Mouse (Mus musculus) activated CD4-positive, CD25-positive, alpha-beta regulatory T cell, adult 4 months (primary cell): Measurements from ENCODE around the gene Hmgb2. TPM values are rescaled to one million over a fixed set of nuclear protein-coding genes. Genes with fewer than 3 reads are reported as not detected.
A peak's percentile ranks its signal among the peaks of the same experiment; 100 is the strongest.
"Not testable (repeated sequence)": the region's sequence is repeated elsewhere in the genome, so short reads cannot be mapped to it uniquely, and the experiment has no call there.

Experiments used
- ATAC-seq: one replicate; pipeline ENCODE4 v1.8.0; 2017
- polyA plus RNA-seq, 2 experiments: library from polyadenylated mRNA; unstranded; fragments of 100-300 nt; shearing (Covaris generic); gene quantifications; one replicate each; pipeline ENCODE4 v1.2.1; 2017

Hmgb2 gene
- 100 to 1,000 TPM; 481 to 544 TPM for polyA plus RNA-seq

- ATAC-seq, result peak; percentile 95
Observed at GRCm38 (mm10) chr8:57511316-57512118, at the start of gene Hmgb2. Gene Hmgb2, plus strand, starts transcription at chr8:57511907.

DNA sequence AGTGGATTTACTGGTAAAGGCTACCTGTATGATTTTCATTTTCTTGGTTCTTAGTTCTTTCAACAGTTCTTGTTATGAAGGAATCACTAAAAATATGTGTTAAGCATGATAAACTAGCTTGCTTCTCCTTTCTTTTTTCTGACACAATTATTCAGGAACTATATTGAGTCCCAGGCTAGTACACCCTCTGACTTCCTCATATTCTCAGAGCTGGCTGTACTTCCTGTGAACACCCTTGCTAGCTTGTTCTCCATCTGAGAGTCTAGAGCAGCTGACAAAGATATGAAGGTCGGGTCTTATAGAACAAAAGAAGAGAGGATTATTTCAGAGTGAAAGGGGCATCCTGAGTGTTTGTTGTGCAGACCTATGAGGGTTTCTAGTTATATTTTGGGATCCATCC lies 48.9 kb upstream of the Hmgb2 start:
- ATAC-seq, result no peak

DNA sequence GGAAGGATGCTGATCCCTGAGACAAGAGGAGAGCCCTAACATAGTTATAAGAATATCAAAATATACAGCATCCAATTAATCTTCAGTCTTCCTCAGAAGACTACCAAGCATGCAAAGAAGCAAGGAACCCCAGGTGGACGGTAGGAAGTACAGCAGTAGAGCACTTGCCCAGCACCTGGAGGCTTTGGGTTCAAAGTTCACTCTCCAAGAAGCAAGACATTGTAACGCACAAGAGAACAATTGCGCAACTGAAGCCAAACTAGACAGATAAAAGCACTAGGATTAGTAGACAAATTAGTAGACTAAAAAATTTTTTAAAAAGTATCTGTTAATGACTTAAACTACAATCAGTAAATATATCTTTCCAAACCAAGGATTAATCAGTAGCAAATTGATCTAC lies 48.0 kb upstream of the Hmgb2 start:
- no peak for ATAC-seq

- no peak for ATAC-seq
Observed at GRCm38 (mm10) chr8:57468624-57469023, 43.1 kb upstream of the Hmgb2 start.

DNA sequence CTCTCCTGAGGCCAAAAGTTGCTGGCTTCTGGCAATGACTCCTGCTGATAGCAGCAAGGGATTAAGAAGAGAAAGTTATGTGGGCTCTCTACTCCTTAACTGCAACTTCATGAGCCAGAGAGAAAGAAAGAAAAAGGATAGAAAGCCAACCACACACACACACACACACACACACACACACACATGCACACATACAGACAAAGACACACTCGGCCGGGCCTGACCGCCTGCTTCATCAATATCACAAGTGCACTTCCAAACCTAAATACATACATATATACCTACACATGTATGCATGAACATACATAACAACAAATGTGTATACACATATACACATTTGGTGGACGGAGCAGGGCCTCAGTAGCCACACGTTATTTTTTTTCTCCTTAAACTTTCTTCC lies 40.8 kb upstream of the Hmgb2 start:
- no peak for ATAC-seq

GRCm38 (mm10) chr8:57473751-57474150 lies 38.0 kb upstream of the Hmgb2 start:
- no peak for ATAC-seq

GRCm38 (mm10) chr8:57478406-57478805 lies 33.3 kb upstream of the Hmgb2 start:
- ATAC-seq, result no peak

GRCm38 (mm10) chr8:57479700-57480099 lies 32.0 kb upstream of the Hmgb2 start:
- no peak for ATAC-seq

DNA sequence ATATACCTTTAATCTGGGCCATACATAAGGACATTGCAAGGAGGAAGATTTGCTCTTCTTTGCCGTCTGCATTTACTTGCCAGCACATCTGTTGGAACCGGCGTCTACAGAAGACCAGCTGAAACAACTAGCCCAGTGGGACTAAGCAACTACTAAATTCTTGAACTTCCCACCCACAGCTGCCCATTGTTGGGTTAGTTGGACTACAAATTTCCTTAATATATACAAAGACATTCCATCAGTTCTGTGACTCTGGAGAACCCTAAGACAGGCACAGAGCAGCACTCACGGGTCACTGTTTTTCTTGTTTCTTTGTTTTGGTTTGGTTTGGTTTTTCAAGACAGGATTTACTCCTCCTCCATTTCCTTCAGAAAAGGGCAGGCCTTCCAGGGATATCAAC lies 31.1 kb upstream of the Hmgb2 start:
- ATAC-seq, result no peak

DNA sequence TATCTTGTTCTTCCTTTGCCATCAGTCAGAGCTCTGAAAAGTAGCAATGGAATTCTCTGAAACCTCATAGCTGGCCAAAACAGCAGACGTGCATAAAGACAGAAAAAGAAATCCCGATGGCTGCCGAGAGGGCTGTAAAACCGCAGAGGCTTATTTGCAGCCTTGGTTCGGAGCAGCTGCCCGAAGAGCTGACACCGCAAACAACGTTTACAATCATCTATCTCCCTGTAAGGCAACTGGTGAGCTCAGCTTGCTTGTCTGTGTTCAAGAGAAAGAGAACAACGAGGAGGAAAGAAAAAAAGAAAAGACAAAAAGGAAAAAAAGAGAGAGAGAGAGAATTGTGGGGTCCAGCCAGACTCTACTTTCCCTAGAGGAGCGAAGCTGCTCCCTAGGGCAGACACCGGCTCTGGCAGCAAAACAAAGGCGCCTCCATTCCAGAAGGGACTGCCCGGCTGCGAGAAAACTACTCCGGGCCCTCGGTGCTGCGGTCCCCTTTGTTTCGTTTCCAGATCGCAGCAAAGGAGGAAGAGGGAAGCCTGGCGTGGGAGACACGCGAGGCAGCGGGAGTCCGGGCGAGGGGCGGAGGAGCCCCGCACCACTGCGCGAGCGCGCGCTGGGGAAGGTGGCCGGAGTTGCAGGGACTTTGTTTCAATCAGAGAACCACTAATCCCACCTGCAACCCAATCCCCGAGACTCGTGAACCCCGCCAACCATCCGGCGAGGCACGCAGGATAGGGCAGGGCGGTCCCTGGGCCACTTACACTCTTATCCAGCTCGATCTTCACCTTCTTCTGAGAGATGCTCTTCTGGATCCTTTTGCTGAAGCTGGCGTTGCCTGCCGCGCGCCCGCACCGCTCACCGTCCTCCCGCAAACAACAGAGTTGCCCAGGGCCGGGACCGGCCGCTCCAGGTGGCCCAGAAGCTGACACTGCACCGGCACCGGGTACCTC lies 24.9 kb upstream of the Hmgb2 start:
- peak; percentile 15 for ATAC-seq

DNA sequence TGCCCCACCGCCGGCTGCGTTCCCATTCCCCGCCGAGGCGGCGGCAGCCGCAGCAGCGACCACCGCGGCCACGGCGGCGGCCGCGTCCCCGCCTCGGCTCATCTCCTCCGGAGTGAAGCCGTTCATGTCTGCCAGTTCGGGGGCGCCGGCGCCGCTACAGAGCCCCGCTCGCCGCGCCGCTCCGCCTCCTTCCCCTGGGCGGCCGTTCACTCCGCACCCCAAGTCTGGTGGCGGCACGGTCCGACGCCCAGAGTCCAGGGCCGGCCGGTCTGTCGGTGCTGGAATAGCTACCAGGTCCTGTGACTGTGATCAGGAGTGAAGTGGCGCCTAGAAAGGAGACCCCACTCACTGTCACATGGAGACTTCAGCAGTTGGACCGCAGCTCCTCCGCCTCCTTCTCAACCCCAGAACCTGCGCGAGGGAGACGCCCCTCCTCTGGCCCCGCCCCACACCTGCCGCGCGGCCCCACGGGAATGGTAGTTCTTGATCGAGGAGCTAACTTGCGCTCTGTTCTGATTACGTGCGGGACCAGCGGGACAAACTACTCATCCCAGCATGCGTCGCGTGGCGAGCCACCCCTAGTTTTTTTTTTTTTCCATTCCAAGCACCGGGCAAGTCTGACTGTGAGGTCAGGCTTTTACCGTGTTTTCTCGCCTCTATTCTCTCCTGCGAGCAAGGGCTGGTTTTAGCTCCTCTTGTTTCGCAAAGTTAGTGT lies 24.1 kb upstream of the Hmgb2 start, which contains the start of gene Sap30:
Sap30 (minus strand) TSS at position 420 of the 715 bp plus-strand sequence.
- ATAC-seq, result peak; percentile 96

- ATAC-seq, result peak; percentile 38
Observed at GRCm38 (mm10) chr8:57488312-57488765, 23.4 kb upstream of the Hmgb2 start.

DNA sequence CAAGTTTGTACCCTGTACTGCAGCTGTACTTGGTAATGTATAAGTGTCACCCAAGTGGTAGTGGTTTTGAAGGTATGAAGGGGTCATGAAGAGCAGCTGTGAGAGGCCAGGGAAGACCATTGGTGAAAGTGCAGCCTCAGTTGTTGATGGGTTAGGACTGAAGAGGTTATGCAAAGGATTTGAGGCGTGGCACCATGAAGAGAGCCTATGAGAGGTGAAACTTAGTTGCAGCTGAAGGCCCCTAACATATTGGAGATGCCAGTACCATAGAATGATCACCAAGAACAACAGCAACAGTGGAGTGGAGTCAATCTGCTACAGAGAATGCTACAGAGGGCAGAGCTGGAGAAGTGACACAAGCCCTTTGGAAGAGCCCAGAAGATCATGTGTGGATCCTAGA lies 22.3 kb upstream of the Hmgb2 start:
- ATAC-seq, result no peak

DNA sequence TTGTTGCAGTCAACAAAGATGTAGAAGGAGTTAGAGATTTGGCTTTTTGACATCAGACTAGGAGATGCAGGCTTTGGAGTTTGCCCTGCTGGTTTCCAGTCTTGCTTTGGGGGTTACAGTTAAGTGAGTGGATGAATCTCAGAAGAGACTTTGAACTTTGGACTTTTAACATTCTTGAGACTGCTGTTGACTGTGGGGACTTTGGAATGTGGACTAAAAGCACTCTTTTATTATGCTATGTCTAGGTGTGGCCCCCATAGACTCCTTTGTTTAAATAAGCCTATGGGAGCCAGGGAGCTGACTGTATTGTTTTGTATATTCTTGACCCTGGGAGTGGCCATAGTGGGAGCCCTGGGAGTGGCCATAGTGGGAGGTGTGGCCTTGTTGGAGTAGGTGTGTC lies 21.8 kb upstream of the Hmgb2 start:
- ATAC-seq, result no peak

GRCm38 (mm10) chr8:57491873-57492272 lies 19.8 kb upstream of the Hmgb2 start:
- ATAC-seq, result no peak

DNA sequence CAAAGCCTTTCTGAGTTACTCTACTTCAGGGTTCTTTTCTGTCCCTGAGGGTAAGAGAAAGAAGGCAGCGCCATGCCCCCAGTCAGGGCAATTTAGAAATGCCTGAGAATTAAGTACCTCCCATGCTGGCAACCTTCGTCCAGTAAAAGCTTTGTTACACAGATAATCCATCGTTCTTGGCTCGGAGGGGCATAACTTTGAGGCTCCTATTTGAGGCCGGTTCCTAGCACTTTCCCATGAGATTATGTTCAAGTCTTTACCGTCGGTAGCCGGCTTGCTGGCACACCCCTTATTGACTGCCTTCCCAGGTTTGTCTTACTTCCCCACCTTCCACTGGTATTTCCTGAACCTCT lies 13.2 kb upstream of the Hmgb2 start:
- no peak for ATAC-seq

GRCm38 (mm10) chr8:57498847-57499511 lies 12.7 kb upstream of the Hmgb2 start:
- ATAC-seq, result no peak

GRCm38 (mm10) chr8:57503641-57504040 lies 8.1 kb upstream of the Hmgb2 start:
- peak; percentile 89 for ATAC-seq

GRCm38 (mm10) chr8:57505500-57505899 lies 6.2 kb upstream of the Hmgb2 start:
- not testable (repeated sequence) for ATAC-seq

- no peak for ATAC-seq
Observed at GRCm38 (mm10) chr8:57507556-57508063, 4.1 kb upstream of the Hmgb2 start.

- ATAC-seq, result no peak
Observed at GRCm38 (mm10) chr8:57508657-57509056, 3.0 kb upstream of the Hmgb2 start.

- no peak for ATAC-seq
Observed at GRCm38 (mm10) chr8:57510791-57511315, 854 bp upstream of the Hmgb2 start.
